Mouse (Mus musculus): ENCODE measurements around the gene B9d2. TPM values are rescaled to one million over a fixed set of nuclear protein-coding genes. Genes with fewer than 3 reads are reported as not detected.

B9d2 gene
- polyA plus RNA-seq, 1 experiment from 2014 or later: 19.9 TPM

DNA sequence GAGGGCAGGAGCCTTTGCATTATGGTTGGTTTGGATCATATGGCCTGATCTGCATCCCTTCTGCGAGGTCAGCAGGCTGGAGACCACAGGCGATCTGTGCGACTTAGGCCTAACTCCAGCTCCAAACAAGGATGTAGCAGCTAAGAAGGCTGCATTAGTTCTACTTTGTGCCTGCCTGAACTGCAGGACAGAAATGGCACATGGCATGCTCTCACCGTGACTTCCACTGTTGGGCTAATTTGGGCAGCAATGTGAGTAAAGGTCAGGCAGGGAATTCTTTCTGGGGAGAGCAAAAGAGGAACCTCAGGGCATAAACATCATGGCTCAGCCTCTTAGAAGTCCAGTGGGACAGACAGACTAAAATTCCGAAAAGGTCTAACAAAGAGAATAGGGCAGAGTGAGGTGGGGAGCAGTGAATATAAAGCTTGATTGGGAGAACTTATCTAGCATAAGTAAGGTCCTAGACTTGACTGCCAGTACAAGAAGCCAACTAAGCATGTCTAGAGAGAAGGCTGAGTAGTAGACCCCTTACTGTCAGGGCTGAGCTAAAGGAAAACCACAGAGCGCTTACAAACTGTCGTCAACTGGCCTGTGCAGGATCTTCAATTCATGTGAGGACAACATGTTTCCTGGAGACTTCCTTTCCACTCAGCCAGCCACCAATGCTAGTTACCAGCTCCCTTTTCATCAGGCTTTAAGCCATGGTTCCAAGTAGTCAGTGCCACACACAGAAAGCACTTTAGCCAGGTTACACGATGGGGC is 50.9 kb downstream of the B9d2 start:
- Histone ChIP-seq H3K27me3 (no peaks in the 10 kb centered on the region), H3K9ac (no peak overlapping the region), H3K4me2 (no peak overlapping the region), H3K27ac (replicated peaks) (no peak overlapping the region), H3K4me1 (replicated peaks) (peaks cover 19% of the 10 kb centered on the region), H3K4me3 (replicated peaks) (no peak overlapping the region), H3K36me3 (replicated peaks) (peaks cover 99% of the 10 kb centered on the region), H3K9me3 (replicated peaks) (no peaks in the 10 kb centered on the region)
- 60% methylated on average over 8 of the region's 8 CpGs for WGBS (ENCODE audit: insufficient replicate concordance)
- ATAC-seq (ENCODE audit: insufficient read depth): no peak

DNA sequence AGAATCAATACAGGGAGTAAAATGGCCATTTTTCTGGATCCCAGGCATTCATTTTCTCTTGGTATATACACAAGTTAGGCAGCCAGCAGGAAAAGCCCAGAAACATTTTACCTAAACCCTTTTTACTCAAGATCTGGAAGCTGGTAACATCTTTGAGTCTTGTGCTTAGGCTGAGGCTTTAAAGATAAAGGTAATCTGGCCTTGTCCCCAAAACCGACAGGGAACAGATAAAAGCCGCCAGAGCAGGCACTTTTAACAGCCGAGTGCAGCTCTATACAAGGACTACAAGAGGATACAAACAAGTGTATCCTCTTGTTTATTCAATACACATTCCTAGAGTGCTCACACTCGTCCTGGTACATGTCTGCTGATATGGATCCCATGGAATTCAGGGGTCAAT is 54.4 kb downstream of the B9d2 start:
- H3K27me3 ChIP-seq: no peaks in the 10 kb centered on the region
- H3K9me3 ChIP-seq (replicated peaks): no peaks in the 10 kb centered on the region
- no peak for ATAC-seq (ENCODE audit: insufficient read depth)
- peaks cover 99% of the 10 kb centered on the region for H3K36me3 ChIP-seq (replicated peaks)
- H3K4me3 ChIP-seq (replicated peaks): no peak overlapping the region
- H3K9ac ChIP-seq: no peak overlapping the region
- 14% methylated on average over 4 of the region's 4 CpGs for WGBS (ENCODE audit: insufficient replicate concordance)
- H3K4me2 ChIP-seq: no peak overlapping the region
- peaks cover 31% of the 10 kb centered on the region for H3K4me1 ChIP-seq (replicated peaks)
- H3K27ac ChIP-seq (replicated peaks): no peak overlapping the region

Other genes with a start within 250 kb of the B9d2 start
- gene Ceacam1, start 203.2 kb upstream of the B9d2 start, polyA plus RNA-seq (2015; fragmentation: Nextera tagmentation; extraction: Ambion mirVana): 11.1 and 13.0 TPM in 2 replicates
- not detected in 2 replicates for gene Ceacam2, start 140.9 kb upstream of the B9d2 start, polyA plus RNA-seq (2015; fragmentation: Nextera tagmentation; extraction: Ambion mirVana)
- gene Erich4, start 64.9 kb upstream of the B9d2 start, polyA plus RNA-seq (2015; fragmentation: Nextera tagmentation; extraction: Ambion mirVana): 0.38 and 0.60 TPM in 2 replicates
- gene Dmac2, start 61.4 kb upstream of the B9d2 start, polyA plus RNA-seq (2015; fragmentation: Nextera tagmentation; extraction: Ambion mirVana): 7.9 and 8.6 TPM in 2 replicates
- gene B3gnt8, start 54.1 kb upstream of the B9d2 start, polyA plus RNA-seq (2015; fragmentation: Nextera tagmentation; extraction: Ambion mirVana): 2.7 and 2.8 TPM in 2 replicates
- gene Bckdha, start 21.8 kb upstream of the B9d2 start, polyA plus RNA-seq (2015; fragmentation: Nextera tagmentation; extraction: Ambion mirVana): 30.2 and 39.3 TPM in 2 replicates
- gene Exosc5, start 21.6 kb upstream of the B9d2 start, polyA plus RNA-seq (2015; fragmentation: Nextera tagmentation; extraction: Ambion mirVana): 46.1 and 50.8 TPM in 2 replicates
- gene Tmem91, start 5.6 kb upstream of the B9d2 start, polyA plus RNA-seq (2015; fragmentation: Nextera tagmentation; extraction: Ambion mirVana): 0.96 and 1.0 TPM in 2 replicates
- gene Tgfb1, start 6.2 kb downstream of the B9d2 start, polyA plus RNA-seq (2015; fragmentation: Nextera tagmentation; extraction: Ambion mirVana): 5.0 and 6.0 TPM in 2 replicates
- 9.7 and 10.6 TPM in 2 replicates for gene Ccdc97, start 38.3 kb downstream of the B9d2 start, polyA plus RNA-seq (2015; fragmentation: Nextera tagmentation; extraction: Ambion mirVana)
- 26.8 and 28.0 TPM in 2 replicates for gene Hnrnpul1, start 74.0 kb downstream of the B9d2 start, polyA plus RNA-seq (2015; fragmentation: Nextera tagmentation; extraction: Ambion mirVana)
- gene Axl, start 107.9 kb downstream of the B9d2 start, polyA plus RNA-seq (2015; fragmentation: Nextera tagmentation; extraction: Ambion mirVana): 18.1 and 22.2 TPM in 2 replicates
- 0.46 TPM in 2 replicates for gene Cyp2s1, start 136.1 kb downstream of the B9d2 start, polyA plus RNA-seq (2015; fragmentation: Nextera tagmentation; extraction: Ambion mirVana)
- gene Cyp2b10, start 216.8 kb downstream of the B9d2 start, polyA plus RNA-seq (2015; fragmentation: Nextera tagmentation; extraction: Ambion mirVana): 0.07 TPM in 1 of 2 replicates, not detected in the other

Measured in liver, embryonic 15.5 days (tissue).